Mouse (Mus musculus): ENCODE results near the gene Akt3.

- TF ChIP-seq CTCF (IDR thresholded peaks at IDR 0.05; ENCODE audit: low read depth, low read length), result no peak
- TF ChIP-seq POLR2A (IDR thresholded peaks at IDR 0.05; ENCODE audit: borderline replicate concordance, low read depth, low read length), result no peak
Observed at GRCm38 (mm10) chr1:176986275-176986674, 271.7 kb downstream of the Akt3 start.

Data from bone marrow macrophage, adult 2 months (primary cell).